Mouse (Mus musculus): ENCODE data around the gene Kdm2b. TPM values are rescaled to one million over a fixed set of nuclear protein-coding genes. Genes with fewer than 3 reads are reported as not detected.

Kdm2b gene
- polyA plus RNA-seq, 1 experiment, result 10.1 TPM

DNA sequence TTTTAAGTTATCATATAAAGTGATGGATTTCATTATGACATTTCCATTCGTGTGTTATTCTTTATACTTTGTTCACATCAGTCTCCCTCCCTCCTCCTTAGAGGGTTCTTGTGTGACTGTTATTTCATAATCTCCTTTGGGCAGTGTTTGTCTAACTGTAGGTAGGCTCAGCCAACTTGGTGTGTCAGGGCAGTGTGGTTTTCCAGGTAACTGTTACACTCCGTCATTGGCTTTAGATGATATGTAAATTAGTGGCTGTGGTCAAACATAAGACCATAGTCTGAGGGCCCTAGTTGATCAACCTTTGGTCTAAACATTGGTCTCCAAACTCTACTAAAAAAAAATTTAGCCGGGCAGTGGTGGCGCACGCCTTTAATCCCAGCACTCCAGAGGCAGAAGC lies 30.8 kb upstream of the Kdm2b start:
- Histone ChIP-seq H3K4me2 (ENCODE audit: low read depth) (no peak overlapping the region), H3K4me3 (no peak overlapping the region), H3K79me2 (ENCODE audit: control insufficient read depth, insufficient read depth) (peaks cover 36% of the 10 kb centered on the region), H3K36me3 (ENCODE audit: control insufficient read depth, insufficient read depth) (no peaks in the 10 kb centered on the region), H3ac (ENCODE audit: control insufficient read depth, insufficient read length) (no peak overlapping the region), H3K27me3 (ENCODE audit: control insufficient read depth, insufficient read depth, insufficient read length) (no peaks in the 10 kb centered on the region)
- no peak for TF ChIP-seq USF1 (IDR thresholded peaks at IDR 0.05; ENCODE audit: low read depth)
- no peak for TF ChIP-seq POLR2A (IDR thresholded peaks at IDR 0.05; ENCODE audit: insufficient read length, low read depth)
- no peak for TF ChIP-seq POLR2AphosphoS2 (IDR thresholded peaks at IDR 0.05; ENCODE audit: insufficient read length, low read depth)
- no peak for TF ChIP-seq MYOG (IDR thresholded peaks at IDR 0.05; ENCODE audit: control insufficient read depth in 1 of 3, insufficient read depth in 1 of 3, insufficient read length in 2 of 3, low read depth in 2 of 3)
- TF ChIP-seq MYOD1 (IDR thresholded peaks at IDR 0.05; ENCODE audit: control insufficient read depth in 1 of 3, insufficient read length in 2 of 3, low read depth in 2 of 3), result no peak
- TF ChIP-seq MAX (IDR thresholded peaks at IDR 0.05; ENCODE audit: low read depth), result no peak

DNA sequence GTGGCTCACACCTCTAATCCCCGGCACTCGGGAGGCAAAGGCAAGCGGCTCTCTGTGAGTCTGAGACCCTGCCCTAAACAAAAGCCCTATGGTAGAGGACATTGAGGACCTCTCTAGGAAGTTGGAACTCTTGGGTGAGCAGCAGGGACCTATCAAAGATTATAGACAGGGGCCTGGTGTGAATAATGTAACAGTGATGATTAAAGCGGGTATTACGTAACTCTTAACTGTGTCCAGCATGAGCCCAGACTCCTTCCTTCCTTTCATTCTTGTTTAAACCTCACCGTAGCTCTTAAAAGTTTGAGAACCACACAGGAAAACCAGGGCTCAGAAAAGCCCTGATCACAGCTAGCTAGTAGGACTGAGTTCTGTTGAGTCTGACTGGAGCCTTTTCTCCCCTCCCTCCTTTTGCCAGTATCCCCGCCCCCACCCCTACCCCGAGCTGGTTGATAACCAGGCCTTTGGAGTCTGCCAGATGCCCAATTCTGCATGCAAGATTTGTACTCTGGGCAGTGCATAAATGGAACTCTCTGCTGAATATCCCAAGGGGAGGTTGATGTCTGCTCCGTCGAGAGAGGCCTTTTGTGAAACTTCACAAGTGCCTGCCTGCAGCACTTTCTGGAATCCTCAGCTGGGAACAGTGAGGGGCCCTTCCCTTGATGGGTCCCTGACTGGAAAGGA lies 29.9 kb upstream of the Kdm2b start:
- no peak overlapping the region for H3K4me2 ChIP-seq (ENCODE audit: low read depth)
- TF ChIP-seq USF1 (IDR thresholded peaks at IDR 0.05; ENCODE audit: low read depth) (no peak), CEBPB (IDR thresholded peaks at IDR 0.05; ENCODE audit: insufficient read depth, poor library complexity, severe bottlenecking) (0 out of 2 replicates have a peak, but pooled peaks have one; percentile 14)
- peaks cover 36% of the 10 kb centered on the region for H3K79me2 ChIP-seq (ENCODE audit: control insufficient read depth, insufficient read depth)
- H3K27me3 ChIP-seq (ENCODE audit: control insufficient read depth, insufficient read depth, insufficient read length), result no peaks in the 10 kb centered on the region
- no peaks in the 10 kb centered on the region for H3K36me3 ChIP-seq (ENCODE audit: control insufficient read depth, insufficient read depth)
- no peak overlapping the region for H3K4me3 ChIP-seq
- H3ac ChIP-seq (ENCODE audit: control insufficient read depth, insufficient read length), result no peak overlapping the region

DNA sequence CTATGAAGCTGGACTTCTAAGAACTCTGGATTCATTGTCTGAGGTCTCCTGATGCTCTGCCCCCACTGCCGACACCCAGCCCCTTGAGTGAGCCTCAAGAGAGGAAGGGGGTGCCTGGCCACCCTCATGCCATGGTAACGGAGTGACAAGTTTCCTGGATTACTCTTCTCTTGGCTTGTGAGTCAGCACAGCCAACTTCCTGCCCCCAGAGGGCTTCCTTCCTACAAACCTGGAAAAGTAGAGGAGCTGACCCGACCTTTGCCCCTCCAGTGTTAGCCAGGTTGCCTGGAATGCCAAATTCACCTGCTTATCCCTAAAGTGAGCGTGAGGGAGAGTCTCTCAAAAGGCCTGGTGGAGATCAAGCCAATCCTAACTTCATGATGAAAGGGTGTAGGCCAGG lies 27.9 kb upstream of the Kdm2b start:
- Histone ChIP-seq H3K79me2 (ENCODE audit: control insufficient read depth, insufficient read depth) (peaks cover 32% of the 10 kb centered on the region), H3K4me3 (no peak overlapping the region), H3K36me3 (ENCODE audit: control insufficient read depth, insufficient read depth) (no peaks in the 10 kb centered on the region), H3K27me3 (ENCODE audit: control insufficient read depth, insufficient read depth, insufficient read length) (no peaks in the 10 kb centered on the region), H3K4me2 (ENCODE audit: low read depth) (peak overlapping the region; percentile 60), H3ac (ENCODE audit: control insufficient read depth, insufficient read length) (no peak overlapping the region)
- TF ChIP-seq SRF (IDR thresholded peaks at IDR 0.05; ENCODE audit: control insufficient read depth, insufficient read length, low read depth), result no peak
- TF ChIP-seq TCF12 (IDR thresholded peaks at IDR 0.05; ENCODE audit: insufficient read depth, poor library complexity, severe bottlenecking), result no peak
- no peak for TF ChIP-seq TCF3 (IDR thresholded peaks at IDR 0.05; ENCODE audit: insufficient read length, low read depth)
- no peak for TF ChIP-seq USF1 (IDR thresholded peaks at IDR 0.05; ENCODE audit: low read depth)
- TF ChIP-seq MYOG (IDR thresholded peaks at IDR 0.05; ENCODE audit: control insufficient read depth in 1 of 3, insufficient read depth in 1 of 3, insufficient read length in 2 of 3, low read depth in 2 of 3), result no peak
- TF ChIP-seq POLR2AphosphoS2 (IDR thresholded peaks at IDR 0.05; ENCODE audit: insufficient read length, low read depth), result no peak
- TF ChIP-seq MYOD1 (IDR thresholded peaks at IDR 0.05; ENCODE audit: control insufficient read depth in 1 of 3, insufficient read length in 2 of 3, low read depth in 2 of 3), result no peak
- TF ChIP-seq POLR2A (IDR thresholded peaks at IDR 0.05; ENCODE audit: insufficient read length, low read depth), result no peak
- no peak for TF ChIP-seq REST (IDR thresholded peaks at IDR 0.05; ENCODE audit: insufficient read depth, insufficient read length)
- TF ChIP-seq CEBPB (IDR thresholded peaks at IDR 0.05; ENCODE audit: insufficient read depth, poor library complexity, severe bottlenecking), result no peak
- no peak for TF ChIP-seq MAX (IDR thresholded peaks at IDR 0.05; ENCODE audit: low read depth)
- TF ChIP-seq E2F4 (IDR thresholded peaks at IDR 0.05; ENCODE audit: insufficient read depth), result no peak

DNA sequence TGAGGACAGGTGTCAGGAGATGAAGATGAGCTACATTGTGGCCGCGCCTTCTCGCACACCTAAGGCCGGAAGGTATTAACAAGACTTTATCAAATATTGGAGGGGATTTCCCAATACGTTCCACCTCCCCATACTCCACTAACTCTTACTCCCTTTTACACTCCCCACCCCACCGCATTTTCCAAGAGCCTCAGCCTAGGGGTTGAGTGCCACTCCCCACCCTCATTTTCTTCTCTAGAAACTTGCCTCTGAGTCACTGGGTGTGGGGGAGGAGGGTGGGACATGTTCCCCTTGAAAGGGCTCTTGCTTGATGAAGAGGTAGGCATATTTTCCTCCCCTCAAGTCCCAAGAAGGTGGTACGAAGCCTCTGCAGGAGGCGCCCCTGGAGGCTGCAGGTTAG lies 26.3 kb upstream of the Kdm2b start:
- peak in 1 of 3 experiments; percentile 34 for TF ChIP-seq MYOD1 (IDR thresholded peaks at IDR 0.05; ENCODE audit: control insufficient read depth in 1 of 3, insufficient read length in 2 of 3, low read depth in 2 of 3)
- no peak for TF ChIP-seq REST (IDR thresholded peaks at IDR 0.05; ENCODE audit: insufficient read depth, insufficient read length)
- Histone ChIP-seq H3K27me3 (ENCODE audit: control insufficient read depth, insufficient read depth, insufficient read length) (no peaks in the 10 kb centered on the region), H3K4me3 (peak overlapping the region; percentile 43), H3K36me3 (ENCODE audit: control insufficient read depth, insufficient read depth) (no peaks in the 10 kb centered on the region), H3K4me2 (ENCODE audit: low read depth) (peak overlapping the region; percentile 53), H3ac (ENCODE audit: control insufficient read depth, insufficient read length) (peak overlapping the region; percentile 65), H3K79me2 (ENCODE audit: control insufficient read depth, insufficient read depth) (peaks cover 32% of the 10 kb centered on the region)

GRCm38 (mm10) chr5:123014753-123015701 lies 25.4 kb upstream of the Kdm2b start, which contains the start of gene Orai1:
Gene Orai1, plus strand, starts transcription at chr5:123015074.
- H3K36me3 ChIP-seq (ENCODE audit: control insufficient read depth, insufficient read depth), result no peaks in the 10 kb centered on the region
- H3K27me3 ChIP-seq (ENCODE audit: control insufficient read depth, insufficient read depth, insufficient read length), result no peaks in the 10 kb centered on the region
- TF ChIP-seq USF1 (IDR thresholded peaks at IDR 0.05; ENCODE audit: low read depth) (no peak), CEBPB (IDR thresholded peaks at IDR 0.05; ENCODE audit: insufficient read depth, poor library complexity, severe bottlenecking) (no peak), MYOG (IDR thresholded peaks at IDR 0.05; ENCODE audit: control insufficient read depth in 1 of 3, insufficient read depth in 1 of 3, insufficient read length in 2 of 3, low read depth in 2 of 3) (peak; percentile 82 to 94 (median 87)), TCF3 (IDR thresholded peaks at IDR 0.05; ENCODE audit: insufficient read length, low read depth) (peak; percentile 34), MAX (IDR thresholded peaks at IDR 0.05; ENCODE audit: low read depth) (no peak), MYOD1 (IDR thresholded peaks at IDR 0.05; ENCODE audit: control insufficient read depth in 1 of 3, insufficient read length in 2 of 3, low read depth in 2 of 3) (peak; percentile 58 to 90 (median 86)), TCF12 (IDR thresholded peaks at IDR 0.05; ENCODE audit: insufficient read depth, poor library complexity, severe bottlenecking) (peak; percentile 29), SRF (IDR thresholded peaks at IDR 0.05; ENCODE audit: control insufficient read depth, insufficient read length, low read depth) (peak; percentile 78), POLR2AphosphoS2 (IDR thresholded peaks at IDR 0.05; ENCODE audit: insufficient read length, low read depth) (peak; percentile 92), POLR2A (IDR thresholded peaks at IDR 0.05; ENCODE audit: insufficient read length, low read depth) (peak; percentile 89), REST (IDR thresholded peaks at IDR 0.05; ENCODE audit: insufficient read depth, insufficient read length) (no peak), E2F4 (IDR thresholded peaks at IDR 0.05; ENCODE audit: insufficient read depth) (no peak)
- H3K4me2 ChIP-seq (ENCODE audit: low read depth), result peak within 1 kb of the TSS; percentile 79
- H3K79me2 ChIP-seq (ENCODE audit: control insufficient read depth, insufficient read depth), result peaks cover 32% of the 10 kb centered on the region
- H3K4me3 ChIP-seq, result peak within 1 kb of the TSS; percentile 43
- peak within 1 kb of the TSS; percentile 65 for H3ac ChIP-seq (ENCODE audit: control insufficient read depth, insufficient read length)
